Mouse (Mus musculus) cortical plate, adult 2 months (tissue): ENCODE measurements around the gene 9030025P20Rik.
"Not testable (repeated sequence)": the region's sequence is repeated elsewhere in the genome, so short reads cannot be mapped to it uniquely, and the experiment has no call there.

ENCODE experiments used
- CTCF ChIP-seq: fragments of 200-500 bp; IDR thresholded peaks from 2 replicates; pipeline ENCODE4 v1.5.1; 2011; ENCODE audit warnings: mild to moderate bottlenecking, control low read depth, low read length; ENCODE audit not compliant: insufficient read depth; ENCODE audit errors: extremely low read depth
- POLR2A ChIP-seq: fragments of 200-500 bp; IDR thresholded peaks from 2 replicates; pipeline ENCODE4 v1.6.1; 2011; ENCODE audit warnings: mild to moderate bottlenecking, low read length, control low read depth; ENCODE audit not compliant: insufficient read depth; ENCODE audit errors: extremely low read depth

DNA sequence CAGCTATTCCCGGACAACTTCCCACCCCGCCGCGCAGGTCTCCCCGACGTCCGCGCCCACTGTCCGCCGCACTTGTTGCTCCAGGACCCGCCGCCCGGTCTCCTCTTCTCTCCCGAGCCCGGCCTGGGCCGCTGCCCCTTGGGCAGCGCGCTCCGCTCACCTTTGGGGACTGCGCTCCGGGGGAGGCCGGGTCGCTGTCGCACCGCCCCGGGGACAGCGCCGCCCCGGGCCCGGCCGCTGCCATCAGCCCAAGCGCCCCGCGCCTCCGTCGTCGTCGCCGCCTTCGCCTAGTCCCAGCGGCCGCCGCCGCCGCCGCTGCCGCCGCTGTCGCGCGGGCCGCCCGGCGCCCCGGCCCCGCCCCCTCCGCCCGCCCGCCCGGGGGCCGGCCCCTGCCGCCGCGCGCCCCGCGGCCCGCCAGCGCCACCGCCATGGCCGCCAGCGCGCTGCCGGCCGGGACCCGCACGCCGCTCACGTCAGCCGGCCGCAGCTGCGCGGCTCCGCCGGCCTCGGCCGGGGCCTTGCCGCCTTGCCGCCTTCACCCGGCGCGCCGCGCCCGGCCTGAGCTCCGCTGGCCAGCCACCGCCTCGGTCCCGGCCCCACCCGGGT, 17.2 kb upstream of the 9030025P20Rik start, which contains the start of gene Phf10:
- TF ChIP-seq POLR2A, CTCF: not testable (repeated sequence)
